Mouse (Mus musculus) stomach, postnatal 0 days (tissue): ENCODE data around the gene Ano10. TPM values are rescaled to one million over a fixed set of nuclear protein-coding genes. Genes with fewer than 3 reads are reported as not detected.

ENCODE experiments used
- ATAC-seq: fragments of 200-750 bp; cut with Nextera tagmentation; 2 replicates; pipeline ENCODE4 v1.8.0; 2017; ENCODE audit not compliant: low FRiP score, low TSS enrichment
- DNase-seq: peaks from one replicate; pipeline ENCODE4 v3.0.0-alpha.2; 2016; ENCODE audit warnings: low spot score
- H3K27ac ChIP-seq: fragments of 300-500 bp; sonication (generic); replicated peaks from 2 replicates; pipeline ENCODE4 v1.5.1; 2014; ENCODE audit warnings: mild to moderate bottlenecking, control low read depth
- H3K27me3 ChIP-seq: fragments of 300-500 bp; sonication (generic); 2 replicates; pipeline ENCODE4 v1.6.1; 2014; ENCODE audit warnings: low read length; ENCODE audit not compliant: control insufficient read depth, insufficient read depth
- H3K36me3 ChIP-seq: fragments of 300-500 bp; sonication (generic); 2 replicates; pipeline ENCODE4 v1.6.1; 2014; ENCODE audit warnings: low read length, mixed read lengths; ENCODE audit not compliant: control insufficient read depth, insufficient read depth
- H3K4me1 ChIP-seq: fragments of 300-500 bp; sonication (generic); replicated peaks from 2 replicates; pipeline ENCODE4 v1.6.1; 2014; ENCODE audit warnings: antibody characterized with exemption; ENCODE audit not compliant: control insufficient read depth, insufficient read depth
- H3K4me2 ChIP-seq: fragments of 300-500 bp; sonication (generic); replicated peaks from 2 replicates; pipeline ENCODE4 v1.6.1; 2014; ENCODE audit warnings: low read depth, mild to moderate bottlenecking, control low read depth, moderate library complexity
- H3K4me3 ChIP-seq: fragments of 300-500 bp; sonication (generic); 2 replicates; pipeline ENCODE4 v1.5.1; 2014; ENCODE audit warnings: low read depth, low read length, control low read depth
- H3K9ac ChIP-seq: fragments of 300-500 bp; sonication (generic); 2 replicates; pipeline ENCODE4 v1.6.1; 2014; ENCODE audit warnings: mild to moderate bottlenecking, low read length, control low read depth, mixed read lengths
- H3K9me3 ChIP-seq: fragments of 300-500 bp; sonication (generic); 2 replicates; pipeline ENCODE4 v1.6.1; 2016; ENCODE audit warnings: low read length; ENCODE audit not compliant: control insufficient read depth
- CTCF ChIP-seq: IDR thresholded peaks from 2 replicates; pipeline ENCODE4 v1.5.1; 2016; ENCODE audit warnings: antibody characterized with exemption, low read depth, mild to moderate bottlenecking, moderate library complexity
- EP300 ChIP-seq: optimal IDR thresholded peaks from 2 replicates; pipeline ENCODE3; 2016; ENCODE audit warnings: antibody characterized with exemption
- WGBS: fragments of 180-500 bp; shearing (Covaris S2); extraction: QIAGEN DNeasy Blood & Tissue Kit; methylation state at CpG from one replicate; pipeline ENCODE4 v1.1.7; 2014; 5-methylcytosine and 5-hydroxymethylcytosine counted together
- polyA plus RNA-seq: library from polyadenylated mRNA; unstranded; fragments of >200 nt; fragmentation: Nextera tagmentation; extraction: Ambion mirVana; gene quantifications from 2 replicates; pipeline ENCODE4 v1.2.1, GENCODE M21; 2015

The Ano10 gene
- polyA plus RNA-seq, 1 experiment from 2014 or later, result 30.8 TPM

DNA sequence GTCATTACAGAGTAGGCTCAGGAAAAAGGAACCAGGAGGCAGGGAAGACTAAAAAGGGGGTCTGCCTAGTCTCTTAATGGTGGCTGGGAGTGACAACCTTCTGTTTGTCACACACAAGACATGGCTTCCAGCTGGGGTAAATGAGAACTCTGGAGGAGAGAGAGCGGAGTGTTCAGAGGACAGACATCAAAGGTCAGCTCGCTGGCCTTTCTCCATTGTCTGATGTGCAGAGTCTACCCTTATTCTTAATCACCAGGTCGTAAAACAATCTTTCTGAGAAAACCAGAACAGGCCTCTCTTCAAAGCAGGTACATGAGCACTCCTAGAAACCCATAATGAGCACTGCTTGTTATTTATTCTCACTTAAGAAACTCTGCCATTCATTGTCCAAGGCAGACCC is 5.8 kb downstream of the Ano10 start:
- DNase-seq (no peak), ATAC-seq (no peak)
- H3K27me3 ChIP-seq, result no peaks in the 10 kb centered on the region
- H3K27ac ChIP-seq, result no peak overlapping the region
- 79% methylated on average over 3 of the region's 3 CpGs for WGBS
- TF ChIP-seq EP300 (no peak), CTCF (no peak)
- H3K4me2 ChIP-seq, result no peak overlapping the region
- no peaks in the 10 kb centered on the region for H3K4me1 ChIP-seq
- no peak overlapping the region for H3K4me3 ChIP-seq
- no peaks in the 10 kb centered on the region for H3K36me3 ChIP-seq
- H3K9ac ChIP-seq, result no peak overlapping the region
- H3K9me3 ChIP-seq, result no peaks in the 10 kb centered on the region

DNA sequence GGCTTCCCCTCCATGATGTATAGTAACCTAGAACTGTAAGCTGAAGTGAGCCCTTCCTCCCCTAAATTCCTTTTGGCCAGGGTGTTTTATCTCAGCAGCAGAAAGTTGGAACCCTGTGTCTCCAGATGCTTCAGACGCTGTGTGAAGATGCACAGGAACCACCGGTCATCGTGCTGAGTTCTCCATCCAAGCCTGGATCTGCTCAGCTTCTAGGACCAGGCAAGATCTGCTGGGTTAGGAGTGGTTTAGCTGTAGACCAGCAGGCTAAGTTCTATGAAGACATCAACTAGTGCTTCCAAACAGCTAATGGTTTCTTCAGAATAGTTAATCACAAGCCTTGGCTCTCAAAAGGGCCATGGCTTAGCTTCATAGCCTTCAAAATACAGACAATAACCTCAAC is 6.7 kb downstream of the Ano10 start:
- Histone ChIP-seq H3K27ac (no peak overlapping the region), H3K4me3 (no peak overlapping the region), H3K9me3 (no peaks in the 10 kb centered on the region), H3K36me3 (no peaks in the 10 kb centered on the region), H3K4me1 (no peaks in the 10 kb centered on the region), H3K27me3 (no peaks in the 10 kb centered on the region), H3K9ac (no peak overlapping the region), H3K4me2 (no peak overlapping the region)
- 79% methylated on average over 3 of the region's 3 CpGs for WGBS
- ATAC-seq (no peak), DNase-seq (no peak)
- no peak for TF ChIP-seq EP300
- no peak for TF ChIP-seq CTCF

DNA sequence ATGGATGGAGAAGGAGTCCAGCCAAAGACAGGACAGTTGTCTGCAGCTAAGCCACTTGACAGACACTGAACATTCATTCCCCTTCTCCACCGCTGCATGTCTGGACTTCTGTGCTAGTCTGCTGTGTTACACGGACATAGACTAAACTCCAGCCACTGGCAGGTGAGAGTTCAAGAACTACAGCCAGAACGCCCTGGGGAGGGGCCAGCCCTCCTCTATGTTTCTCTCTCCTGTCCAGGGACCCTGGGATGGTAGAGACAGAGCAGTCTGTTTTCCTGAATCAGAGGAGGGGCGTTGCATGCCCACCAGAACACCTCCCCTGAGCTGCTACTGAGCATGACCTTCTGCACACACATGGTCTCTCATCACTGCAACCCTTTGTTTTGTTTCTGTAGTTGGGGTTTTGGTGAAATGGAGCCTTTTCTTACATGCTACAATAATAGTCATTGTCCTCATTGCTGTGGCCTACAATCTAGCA is 8.4 kb downstream of the Ano10 start:
- H3K9me3 ChIP-seq, result no peaks in the 10 kb centered on the region
- ATAC-seq (peak; percentile 17; the same call in 1 of the 2 replicates), DNase-seq (peak; percentile 20)
- no peak overlapping the region for H3K4me3 ChIP-seq
- no peak overlapping the region for H3K9ac ChIP-seq
- WGBS, result 23% methylated on average over 4 of the region's 4 CpGs
- H3K27ac ChIP-seq, result peak overlapping the region; percentile 73
- H3K27me3 ChIP-seq, result no peaks in the 10 kb centered on the region
- H3K4me2 ChIP-seq, result no peak overlapping the region; the same call in 1 of the 2 replicates
- no peaks in the 10 kb centered on the region for H3K4me1 ChIP-seq
- no peaks in the 10 kb centered on the region for H3K36me3 ChIP-seq
- TF ChIP-seq CTCF (no peak), EP300 (no peak)

DNA sequence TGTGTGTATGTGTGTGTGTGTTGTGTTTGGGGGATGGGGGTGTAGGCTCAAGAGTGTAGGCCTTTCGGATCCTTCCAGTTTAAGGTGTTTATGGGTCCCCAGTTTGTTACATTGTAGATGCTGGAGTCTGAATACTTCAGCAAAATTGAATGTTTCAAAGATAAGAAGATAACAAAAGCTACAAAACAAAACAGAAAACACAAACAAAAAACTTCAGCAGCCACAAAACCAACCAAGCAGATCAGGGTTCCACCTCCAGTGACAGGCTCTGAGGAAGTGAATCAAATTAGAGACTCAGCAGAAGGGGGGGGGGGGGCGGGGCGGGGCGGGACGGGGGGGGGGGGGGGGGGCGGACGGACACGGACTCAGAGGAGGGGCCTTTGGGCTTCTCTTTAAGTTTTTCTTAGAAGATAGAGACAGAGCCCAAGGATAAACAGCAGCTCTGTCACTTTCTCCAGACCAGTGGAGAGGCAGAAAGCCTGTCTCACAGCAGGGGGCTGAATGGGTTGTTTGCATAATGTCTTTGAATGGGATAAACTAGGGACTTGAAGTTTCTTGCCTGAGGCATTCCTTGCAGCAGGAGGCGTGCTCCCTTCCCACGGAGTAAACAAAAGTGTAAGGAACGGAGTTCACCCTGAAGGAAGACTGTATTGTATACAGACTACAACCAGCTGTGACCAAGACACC is 8.9 kb downstream of the Ano10 start:
- DNase-seq, result peak; percentile 49
- H3K4me2 ChIP-seq, result no peak overlapping the region
- H3K9ac ChIP-seq, result no peak overlapping the region
- WGBS, result 29% methylated on average over 4 of the region's 11 CpGs
- TF ChIP-seq EP300, result no peak
- TF ChIP-seq CTCF, result peak; percentile 75
- no peaks in the 10 kb centered on the region for H3K36me3 ChIP-seq
- no peaks in the 10 kb centered on the region for H3K4me1 ChIP-seq
- H3K27ac ChIP-seq, result peak overlapping the region; percentile 73
- no peaks in the 10 kb centered on the region for H3K27me3 ChIP-seq
- ATAC-seq, result peak; percentile 60
- no peak overlapping the region for H3K4me3 ChIP-seq
- no peaks in the 10 kb centered on the region for H3K9me3 ChIP-seq

- H3K36me3 ChIP-seq, result no peaks in the 10 kb centered on the region
- no peak overlapping the region for H3K9ac ChIP-seq
- no peaks in the 10 kb centered on the region for H3K9me3 ChIP-seq
- ATAC-seq (peak; percentile 60; the same call in 1 of the 2 replicates), DNase-seq (peak; percentile 23)
- no peak overlapping the region for H3K4me3 ChIP-seq
- no peaks in the 10 kb centered on the region for H3K4me1 ChIP-seq
- TF ChIP-seq EP300, result no peak
- no peak for TF ChIP-seq CTCF
- peak overlapping the region; percentile 56; the same call in 1 of the 2 replicates for H3K27ac ChIP-seq
- WGBS, result 29% methylated on average over 2 of the region's 2 CpGs
- no peak overlapping the region for H3K4me2 ChIP-seq
- no peaks in the 10 kb centered on the region for H3K27me3 ChIP-seq
Measured at GRCm38 (mm10) chr9:122284696-122285095, 9.5 kb downstream of the Ano10 start.

GRCm38 (mm10) chr9:122281004-122281403 is 13.2 kb downstream of the Ano10 start:
- 56% methylated on average over 4 of the region's 4 CpGs for WGBS
- Histone ChIP-seq H3K9ac (no peak overlapping the region), H3K9me3 (no peaks in the 10 kb centered on the region), H3K27ac (no peak overlapping the region), H3K4me3 (no peak overlapping the region), H3K27me3 (no peaks in the 10 kb centered on the region), H3K36me3 (no peaks in the 10 kb centered on the region), H3K4me1 (no peaks in the 10 kb centered on the region), H3K4me2 (no peak overlapping the region)
- ATAC-seq (0 out of 2 replicates have a peak, but pooled peaks have one; percentile 38), DNase-seq (no peak)
- TF ChIP-seq EP300 (no peak), CTCF (no peak)
